Mouse (Mus musculus) stomach, embryonic 14.5 days (tissue): ENCODE measurements around the gene Rab4a. TPM values are rescaled to one million over a fixed set of nuclear protein-coding genes. Genes with fewer than 3 reads are reported as not detected.

Source experiments
- ATAC-seq: fragments of 200-750 bp; cut with Nextera tagmentation; 2 replicates; pipeline ENCODE4 v1.8.0; 2017; ENCODE audit warnings: low read depth, moderate TSS enrichment; ENCODE audit not compliant: insufficient number of reproducible peaks, insufficient read depth, low FRiP score
- H3K27ac ChIP-seq: fragments of 300-500 bp; sonication (generic); 2 replicates; pipeline ENCODE4 v1.5.1; 2014; ENCODE audit warnings: mild to moderate bottlenecking, low read length, moderate library complexity, mixed read lengths
- H3K27me3 ChIP-seq: fragments of 300-500 bp; sonication (generic); 2 replicates; pipeline ENCODE4 v1.6.1; 2014; ENCODE audit warnings: low read length, control low read depth, mixed read lengths; ENCODE audit not compliant: control insufficient read depth, insufficient read depth
- H3K36me3 ChIP-seq: fragments of 300-500 bp; sonication (generic); 2 replicates; pipeline ENCODE4 v1.6.1; 2014; ENCODE audit warnings: mild to moderate bottlenecking, control low read depth, low read length, moderate library complexity, mixed read lengths; ENCODE audit not compliant: control insufficient read depth, insufficient read depth
- H3K4me1 ChIP-seq: fragments of 300-500 bp; sonication (generic); 2 replicates; pipeline ENCODE4 v1.6.1; 2014; ENCODE audit warnings: low read length, control low read depth, mixed read lengths; ENCODE audit not compliant: control insufficient read depth, insufficient read depth
- H3K4me2 ChIP-seq: fragments of 300-500 bp; sonication (generic); replicated peaks from 2 replicates; pipeline ENCODE4 v1.6.1; 2014; ENCODE audit warnings: low read depth, low read length, control low read depth
- H3K4me3 ChIP-seq: fragments of 300-500 bp; sonication (generic); 2 replicates; pipeline ENCODE4 v1.5.1; 2014; ENCODE audit warnings: low read depth, low read length, control low read depth
- H3K9ac ChIP-seq: fragments of 300-500 bp; sonication (generic); replicated peaks from 2 replicates; pipeline ENCODE4 v1.6.1; 2014; ENCODE audit warnings: low read depth, mild to moderate bottlenecking, control low read depth, low read length, moderate library complexity, mixed read lengths
- H3K9me3 ChIP-seq: fragments of 300-500 bp; sonication (generic); 2 replicates; pipeline ENCODE4 v1.6.1; 2016; ENCODE audit warnings: low read depth, low read length, control low read depth; ENCODE audit not compliant: control insufficient read depth
- WGBS: fragments of 180-500 bp; shearing (Covaris S2); extraction: QIAGEN DNeasy Blood & Tissue Kit; methylation state at CpG from one replicate; pipeline ENCODE4 v1.1.7; 2014; 5-methylcytosine and 5-hydroxymethylcytosine counted together
- polyA plus RNA-seq: library from polyadenylated mRNA; unstranded; fragments of >200 nt; fragmentation: Nextera tagmentation; extraction: Ambion mirVana; gene quantifications from 2 replicates; pipeline ENCODE4 v1.2.1, GENCODE M21; 2014

The Rab4a gene
- polyA plus RNA-seq, 1 experiment from 2014 or later: 52.6 TPM

GRCm38 (mm10) chr8:123823111-123823510, 17.3 kb downstream of the Rab4a start:
- Histone ChIP-seq H3K9ac (no peak overlapping the region), H3K36me3 (peaks cover 11% of the 10 kb centered on the region; the same call in 1 of the 2 replicates), H3K27me3 (no peaks in the 10 kb centered on the region), H3K27ac (no peak overlapping the region), H3K4me1 (no peaks in the 10 kb centered on the region), H3K4me3 (no peak overlapping the region), H3K9me3 (no peaks in the 10 kb centered on the region), H3K4me2 (no peak overlapping the region)
- 0 out of 2 replicates have a peak, but pooled peaks have one; percentile 37 for ATAC-seq
- 92% methylated on average over 10 of the region's 10 CpGs for WGBS

- 78% methylated on average over 18 of the region's 18 CpGs for whole genome bisulfite sequencing
- Histone ChIP-seq H3K4me2 (no peak overlapping the region), H3K27ac (no peak overlapping the region), H3K9me3 (no peaks in the 10 kb centered on the region), H3K36me3 (peaks cover 15% of the 10 kb centered on the region), H3K4me3 (no peak overlapping the region), H3K4me1 (no peaks in the 10 kb centered on the region), H3K27me3 (no peaks in the 10 kb centered on the region), H3K9ac (no peak overlapping the region)
- ATAC-seq: no peak
Measured at GRCm38 (mm10) chr8:123823532-123824123, 17.8 kb downstream of the Rab4a start.

GRCm38 (mm10) chr8:123826001-123826400, 20.2 kb downstream of the Rab4a start:
- 61% methylated on average over 9 of the region's 9 CpGs for WGBS
- Histone ChIP-seq H3K36me3 (peaks cover 33% of the 10 kb centered on the region), H3K9me3 (no peaks in the 10 kb centered on the region), H3K27me3 (no peaks in the 10 kb centered on the region), H3K9ac (no peak overlapping the region), H3K4me1 (no peaks in the 10 kb centered on the region), H3K27ac (no peak overlapping the region), H3K4me2 (no peak overlapping the region), H3K4me3 (no peak overlapping the region)
- ATAC-seq: no peak

- Histone ChIP-seq H3K4me2 (no peak overlapping the region), H3K27me3 (no peaks in the 10 kb centered on the region), H3K4me3 (no peak overlapping the region), H3K27ac (no peak overlapping the region), H3K36me3 (peaks cover 33% of the 10 kb centered on the region), H3K9ac (no peak overlapping the region), H3K9me3 (no peaks in the 10 kb centered on the region), H3K4me1 (no peaks in the 10 kb centered on the region)
- no peak for ATAC-seq
- WGBS: 85% methylated on average over 7 of the region's 7 CpGs
Measured at GRCm38 (mm10) chr8:123826758-123827157, 21.0 kb downstream of the Rab4a start.

- no peak for ATAC-seq
- Histone ChIP-seq H3K27me3 (no peaks in the 10 kb centered on the region), H3K4me2 (no peak overlapping the region), H3K36me3 (peaks cover 34% of the 10 kb centered on the region), H3K9ac (no peak overlapping the region), H3K4me3 (no peak overlapping the region), H3K27ac (no peak overlapping the region), H3K9me3 (no peaks in the 10 kb centered on the region), H3K4me1 (no peaks in the 10 kb centered on the region)
- 89% methylated on average over 13 of the region's 13 CpGs for WGBS
Measured at GRCm38 (mm10) chr8:123827523-123827922, 21.7 kb downstream of the Rab4a start.

GRCm38 (mm10) chr8:123832757-123833156, 27.0 kb downstream of the Rab4a start:
- no peak overlapping the region for H3K4me2 ChIP-seq
- H3K27me3 ChIP-seq: no peaks in the 10 kb centered on the region
- 98% methylated on average over 4 of the region's 4 CpGs for WGBS
- H3K4me1 ChIP-seq: no peaks in the 10 kb centered on the region
- no peak overlapping the region for H3K27ac ChIP-seq
- H3K9me3 ChIP-seq: no peaks in the 10 kb centered on the region
- no peak overlapping the region for H3K4me3 ChIP-seq
- ATAC-seq: no peak
- no peak overlapping the region for H3K9ac ChIP-seq
- H3K36me3 ChIP-seq: peaks cover 38% of the 10 kb centered on the region

- H3K4me2 ChIP-seq: no peak overlapping the region
- H3K9ac ChIP-seq: no peak overlapping the region
- H3K27me3 ChIP-seq: no peaks in the 10 kb centered on the region
- no peak overlapping the region for H3K27ac ChIP-seq
- peaks cover 18% of the 10 kb centered on the region for H3K36me3 ChIP-seq
- ATAC-seq: no peak
- H3K4me3 ChIP-seq: no peak overlapping the region
- H3K4me1 ChIP-seq: no peaks in the 10 kb centered on the region
- no peaks in the 10 kb centered on the region for H3K9me3 ChIP-seq
- 51% methylated on average over 9 of the region's 9 CpGs for WGBS
Measured at GRCm38 (mm10) chr8:123835451-123835850, 29.7 kb downstream of the Rab4a start.

GRCm38 (mm10) chr8:123836354-123836753, 30.6 kb downstream of the Rab4a start:
- no peak overlapping the region for H3K27ac ChIP-seq
- 85% methylated on average over 6 of the region's 6 CpGs for WGBS
- H3K4me3 ChIP-seq: no peak overlapping the region
- no peaks in the 10 kb centered on the region for H3K4me1 ChIP-seq
- ATAC-seq: no peak
- H3K9me3 ChIP-seq: no peaks in the 10 kb centered on the region
- no peak overlapping the region for H3K4me2 ChIP-seq
- no peak overlapping the region for H3K9ac ChIP-seq
- H3K27me3 ChIP-seq: no peaks in the 10 kb centered on the region
- H3K36me3 ChIP-seq: peaks cover 16% of the 10 kb centered on the region

- Histone ChIP-seq H3K36me3 (peaks cover 5% of the 10 kb centered on the region; the same call in 1 of the 2 replicates), H3K4me3 (no peak overlapping the region), H3K4me1 (no peaks in the 10 kb centered on the region), H3K9ac (no peak overlapping the region), H3K27me3 (no peaks in the 10 kb centered on the region), H3K27ac (no peak overlapping the region), H3K4me2 (no peak overlapping the region), H3K9me3 (no peaks in the 10 kb centered on the region)
- ATAC-seq: no peak
- 63% methylated on average over 9 of the region's 9 CpGs for WGBS
Measured at GRCm38 (mm10) chr8:123838496-123838895, 32.7 kb downstream of the Rab4a start.
